Mouse (Mus musculus): ENCODE data around the gene Snapin.

DNA sequence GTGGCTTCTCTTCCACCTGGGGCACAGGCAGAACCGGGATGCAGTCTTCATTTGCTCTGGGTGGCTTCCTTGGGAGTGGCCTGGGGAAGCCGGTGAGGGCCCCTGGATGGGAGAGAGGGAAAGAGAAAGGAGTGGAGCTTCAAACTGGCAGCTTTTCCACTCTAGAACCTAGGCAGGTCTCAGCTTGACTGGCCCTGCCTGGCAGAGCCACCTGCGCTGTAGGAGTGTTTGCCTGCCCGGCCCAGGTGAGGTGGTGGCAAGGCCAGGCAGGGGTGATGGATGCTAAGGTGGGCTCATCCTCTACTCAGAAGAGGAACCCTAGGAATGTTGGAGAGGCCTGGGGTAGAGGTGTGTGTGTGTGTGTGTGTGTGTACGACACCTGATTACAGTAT lies 47.1 kb upstream of the Snapin start:
- TF ChIP-seq EP300 (IDR thresholded peaks at IDR 0.05; ENCODE audit: insufficient read depth, low read depth, low read length): no peak
- TF ChIP-seq CTCF (IDR thresholded peaks at IDR 0.05; ENCODE audit: low read depth, low read length): no peak
- TF ChIP-seq POLR2A (IDR thresholded peaks at IDR 0.05; ENCODE audit: insufficient read depth, low read length): no peak
